37 mouse cellular contexts compared by ENCODE assay signal in the genomic region with DNA sequence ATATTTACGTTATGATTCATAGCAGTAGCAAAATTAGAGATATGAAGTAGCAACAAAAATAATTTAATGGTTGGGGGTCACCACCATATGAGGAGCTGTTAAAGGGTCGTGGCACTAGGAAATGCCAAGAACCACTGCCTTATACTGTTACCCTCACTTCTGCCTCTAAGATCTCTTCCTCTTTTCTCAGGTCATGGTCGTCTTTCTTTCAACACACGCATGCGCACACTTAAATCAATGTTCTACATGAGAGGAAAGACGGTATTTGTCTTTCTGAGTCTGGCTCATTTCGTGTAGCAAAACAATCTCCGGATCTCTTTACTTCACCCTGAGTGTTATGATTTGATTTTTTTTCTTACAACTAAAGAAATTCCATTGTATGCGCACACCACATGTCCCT. TPM values are rescaled to one million over a fixed set of nuclear protein-coding genes. Genes with fewer than 3 reads are reported as not detected.
DNase-seq lines count a peak whose midpoint lies in the region; ATAC-seq and TF ChIP-seq lines count a peak whose summit lies in the region.
"Had no signal": no experiment of that assay in that cellular context is flagged by ENCODE, and none has a peak within 500 bp of the region (broad histone marks: within the 10 kb centered on the region; RNA-seq: fewer than 3 reads in every experiment).

No protein-coding gene starts in this region.

- no peak overlapping the region for H3K27ac ChIP-seq in hindbrain, postnatal 0 days
- H3K27ac ChIP-seq: embryonic facial prominence, embryonic 10.5 days; embryonic facial prominence, embryonic 13.5 days; forebrain, embryonic 10.5 days; forebrain, embryonic 13.5 days; gastrocnemius, adult 2 months; heart, adult 2 months; heart, embryonic 10.5 days; heart, embryonic 13.5 days; hindbrain, embryonic 12.5 days; hindbrain, embryonic 15.5 days had no signal

- ATAC-seq in granulocyte monocyte progenitor cell, adult 5-6 weeks (replicated peaks; ENCODE audit: poor library complexity, severe bottlenecking), result peak; percentile 75
- ATAC-seq in hindbrain, postnatal 0 days, result no peak
- no peak for ATAC-seq in erythroid progenitor cell, adult 5-6 weeks (replicated peaks; ENCODE audit: low FRiP score, poor library complexity, severe bottlenecking)
- ATAC-seq: forebrain, embryonic 13.5 days; forebrain, postnatal 0 days; intestine, embryonic 16.5 days; Patski had no signal

- no peaks in the 10 kb centered on the region for H3K36me3 ChIP-seq in hindbrain, postnatal 0 days (ENCODE audit: insufficient read depth, low read length)
- H3K36me3 ChIP-seq: heart, embryonic 10.5 days; hindbrain, embryonic 12.5 days; hindbrain, embryonic 15.5 days had no signal

- H3K9me3 ChIP-seq in hindbrain, postnatal 0 days (ENCODE audit: low read length), result no peaks in the 10 kb centered on the region
- H3K9me3 ChIP-seq: embryonic facial prominence, embryonic 10.5 days; embryonic facial prominence, embryonic 13.5 days; forebrain, embryonic 10.5 days; forebrain, embryonic 13.5 days; G1E; heart, embryonic 10.5 days; heart, embryonic 13.5 days; hindbrain, embryonic 12.5 days; hindbrain, embryonic 15.5 days had no signal

- peak; percentile 73 for DNase-seq in heart, adult 11 months
- DNase-seq in heart, postnatal 36 days, result no peak
- DNase-seq in B cell, adult 2 months, result peak; percentile 40 to 50
- DNase-seq in hindbrain, postnatal 0 days (ENCODE audit: low spot score), result no peak
- DNase-seq: adrenal gland, adult 2 months; adrenal gland, postnatal 14 days; cerebellum, adult 11 months; cerebellum, adult 2 months; cerebellum, adult 9-11 months; cerebellum, postnatal 25 days; embryo, embryonic 11 days; forebrain, postnatal 0 days; gastrocnemius, adult 2 months; gastrocnemius, postnatal 14 days; heart, adult 2 months; heart, postnatal 14 days had no signal

- no peak overlapping the region for H3K9ac ChIP-seq in hindbrain, postnatal 0 days (replicated peaks; ENCODE audit: low read length)
- H3K9ac ChIP-seq: embryonic facial prominence, embryonic 13.5 days; forebrain, embryonic 13.5 days; forebrain, postnatal 0 days; heart, embryonic 13.5 days; hindbrain, embryonic 12.5 days; hindbrain, embryonic 15.5 days had no signal

- intact Hi-C loops in heart, postnatal 36 days (cut with DNase I), result loop anchor here (2.0 to 5.0 kb wide), 2 partner anchors 163 to 397 kb away; partner anchors contain the start of gene Irgm1

- H3K27me3 ChIP-seq in hindbrain, postnatal 0 days (ENCODE audit: insufficient read depth, low read length), result no peaks in the 10 kb centered on the region
- H3K27me3 ChIP-seq: CH12.LX; embryonic facial prominence, embryonic 13.5 days; forebrain, embryonic 13.5 days; heart, embryonic 13.5 days; hindbrain, embryonic 12.5 days; hindbrain, embryonic 15.5 days; Patski had no signal

- no peak for TF ChIP-seq CTCF in hindbrain, postnatal 0 days (IDR thresholded peaks at IDR 0.05; ENCODE audit: low read depth)

- H3K4me2 ChIP-seq in hindbrain, postnatal 0 days (ENCODE audit: low read depth, low read length), result no peak overlapping the region
- H3K4me2 ChIP-seq: embryonic facial prominence, embryonic 13.5 days; forebrain, embryonic 13.5 days; heart, embryonic 13.5 days; hindbrain, embryonic 12.5 days; hindbrain, embryonic 15.5 days had no signal

- no peaks in the 10 kb centered on the region for H3K4me1 ChIP-seq in hindbrain, postnatal 0 days (ENCODE audit: insufficient read depth, low read length)
- H3K4me1 ChIP-seq: embryonic facial prominence, embryonic 10.5 days; embryonic facial prominence, embryonic 13.5 days; forebrain, embryonic 10.5 days; forebrain, embryonic 13.5 days had no signal

- no peak overlapping the region for H3K4me3 ChIP-seq in hindbrain, postnatal 0 days (ENCODE audit: low read length)
- H3K4me3 ChIP-seq: embryonic facial prominence, embryonic 10.5 days; embryonic facial prominence, embryonic 13.5 days; erythroblast, embryonic 14.5 days; forebrain, embryonic 10.5 days; forebrain, embryonic 13.5 days; gastrocnemius, adult 2 months; heart, adult 2 months; heart, embryonic 10.5 days; heart, embryonic 13.5 days; hindbrain, embryonic 12.5 days; hindbrain, embryonic 15.5 days had no signal

- 95% methylated on average over 9 of the region's 9 CpGs for WGBS in hindbrain, postnatal 0 days

RNA-seq across cellular contexts. Expression of gene Olfr1393, which starts 8.3 kb away (rescaled TPM):
- under 1 TPM in 1 of 2 experiments, not detected in 1; 0.19 TPM for total RNA-seq in heart, postnatal 36 days (2021)
- not detected in 2 replicates for total RNA-seq in granulocyte monocyte progenitor cell, adult 5-6 weeks (2014; fragmentation: Nextera tagmentation)
- total RNA-seq in granulocyte monocyte progenitor cell, adult 5-6 weeks (2017), result not detected in 2 replicates
- 0.86 TPM in 1 of 2 replicates, not detected in the other for total RNA-seq in hindbrain, postnatal 0 days (2014; rRNA removed)
- polyA plus RNA-seq in hindbrain, postnatal 0 days (2015; fragmentation: Nextera tagmentation; extraction: Ambion mirVana), result 0.10 and 0.13 TPM in 2 replicates
- total RNA-seq in erythroid progenitor cell, adult 5-6 weeks (2015; ENCODE audit: low replicate concordance), result not detected in 2 replicates
- not detected in 2 replicates for total RNA-seq in erythroid progenitor cell, adult 5-6 weeks (2017; ENCODE audit: low replicate concordance)
- total RNA-seq: adrenal gland, postnatal 14 days; CH12.LX; gastrocnemius, adult 2 months; hematopoietic stem cell, adult 5-6 weeks had no signal
- polyA plus RNA-seq: adrenal gland, adult 2 months; embryonic facial prominence, embryonic 10.5 days; embryonic facial prominence, embryonic 13.5 days; erythroblast, embryonic 14.5 days; G1E; heart, embryonic 10.5 days; hindbrain, embryonic 12.5 days; hindbrain, embryonic 15.5 days had no signal

RNA-seq across cellular contexts. Expression of gene Olfr1392, which starts 15.3 kb away (rescaled TPM):
- not detected for total RNA-seq in heart, postnatal 36 days (2021)
- not detected in 2 replicates for total RNA-seq in granulocyte monocyte progenitor cell, adult 5-6 weeks (2014; fragmentation: Nextera tagmentation)
- total RNA-seq in granulocyte monocyte progenitor cell, adult 5-6 weeks (2017), result not detected in 2 replicates
- total RNA-seq in hindbrain, postnatal 0 days (2014; rRNA removed), result not detected in 2 replicates
- polyA plus RNA-seq in hindbrain, postnatal 0 days (2015; fragmentation: Nextera tagmentation; extraction: Ambion mirVana), result not detected in 2 replicates
- total RNA-seq in erythroid progenitor cell, adult 5-6 weeks (2015; ENCODE audit: low replicate concordance), result not detected in 2 replicates
- total RNA-seq in erythroid progenitor cell, adult 5-6 weeks (2017; ENCODE audit: low replicate concordance), result not detected in 2 replicates
- total RNA-seq: adrenal gland, adult 2 months; adrenal gland, postnatal 14 days; CH12.LX; gastrocnemius, adult 2 months; gastrocnemius, postnatal 14 days; gastrocnemius, postnatal 4 days; heart, adult 2 months; heart, postnatal 14 days; hematopoietic stem cell, adult 5-6 weeks had no signal
- polyA plus RNA-seq: embryonic facial prominence, embryonic 13.5 days; erythroblast, embryonic 14.5 days; forebrain, embryonic 10.5 days; forebrain, embryonic 13.5 days; G1E; heart, embryonic 10.5 days; heart, embryonic 13.5 days; heart, embryonic 16.5 days; hindbrain, embryonic 12.5 days; hindbrain, embryonic 15.5 days; intestine, embryonic 16.5 days had no signal

RNA-seq across cellular contexts. Expression of gene Mgat1, which starts 25.8 kb away (rescaled TPM):
- 10 to 100 TPM; 64.7 to 66.9 TPM for total RNA-seq in heart, postnatal 36 days (2021)
- 44.1 and 74.5 TPM in 2 replicates for total RNA-seq in granulocyte monocyte progenitor cell, adult 5-6 weeks (2014; fragmentation: Nextera tagmentation)
- 51.6 and 59.4 TPM in 2 replicates for total RNA-seq in granulocyte monocyte progenitor cell, adult 5-6 weeks (2017)
- 87.4 and 109 TPM in 2 replicates for total RNA-seq in hindbrain, postnatal 0 days (2014; rRNA removed)
- 33.6 and 35.3 TPM in 2 replicates for polyA plus RNA-seq in hindbrain, postnatal 0 days (2015; fragmentation: Nextera tagmentation; extraction: Ambion mirVana)
- 12.2 and 15.5 TPM in 2 replicates for total RNA-seq in erythroid progenitor cell, adult 5-6 weeks (2015; ENCODE audit: low replicate concordance)
- total RNA-seq in erythroid progenitor cell, adult 5-6 weeks (2017; ENCODE audit: low replicate concordance), result 21.8 and 26.2 TPM in 2 replicates

RNA-seq across cellular contexts. Expression of gene Olfr10, which starts 34.8 kb away (rescaled TPM):
- total RNA-seq in heart, postnatal 36 days (2021), result not detected
- total RNA-seq in granulocyte monocyte progenitor cell, adult 5-6 weeks (2014; fragmentation: Nextera tagmentation), result not detected in 2 replicates
- not detected in 2 replicates for total RNA-seq in granulocyte monocyte progenitor cell, adult 5-6 weeks (2017)
- not detected in 2 replicates for total RNA-seq in hindbrain, postnatal 0 days (2014; rRNA removed)
- not detected in 2 replicates for polyA plus RNA-seq in hindbrain, postnatal 0 days (2015; fragmentation: Nextera tagmentation; extraction: Ambion mirVana)
- not detected in 2 replicates for total RNA-seq in erythroid progenitor cell, adult 5-6 weeks (2015; ENCODE audit: low replicate concordance)
- not detected in 2 replicates for total RNA-seq in erythroid progenitor cell, adult 5-6 weeks (2017; ENCODE audit: low replicate concordance)
- total RNA-seq: adrenal gland, adult 2 months; adrenal gland, postnatal 14 days; adrenal gland, postnatal 4 days; CH12.LX; gastrocnemius, adult 2 months; gastrocnemius, postnatal 14 days; gastrocnemius, postnatal 4 days; heart, adult 2 months; heart, postnatal 14 days; hematopoietic stem cell, adult 5-6 weeks had no signal
- polyA plus RNA-seq: adrenal gland, adult 2 months; cerebellum, adult 2 months; cortical plate, adult 2 months; embryonic facial prominence, embryonic 10.5 days; embryonic facial prominence, embryonic 13.5 days; erythroblast, embryonic 14.5 days; forebrain, embryonic 10.5 days; forebrain, embryonic 13.5 days; forebrain, postnatal 0 days; frontal cortex, adult 2 months; G1E; heart, adult 2 months; heart, embryonic 10.5 days; heart, embryonic 13.5 days; heart, embryonic 16.5 days; hindbrain, embryonic 12.5 days; hindbrain, embryonic 15.5 days; intestine, embryonic 16.5 days had no signal

RNA-seq across cellular contexts. Expression of gene Olfr1391, which starts 52.8 kb away (rescaled TPM):
- total RNA-seq in heart, postnatal 36 days (2021), result not detected
- total RNA-seq in granulocyte monocyte progenitor cell, adult 5-6 weeks (2014; fragmentation: Nextera tagmentation), result not detected in 2 replicates
- not detected in 2 replicates for total RNA-seq in granulocyte monocyte progenitor cell, adult 5-6 weeks (2017)
- total RNA-seq in hindbrain, postnatal 0 days (2014; rRNA removed), result not detected in 2 replicates
- not detected in 2 replicates for polyA plus RNA-seq in hindbrain, postnatal 0 days (2015; fragmentation: Nextera tagmentation; extraction: Ambion mirVana)
- not detected in 2 replicates for total RNA-seq in erythroid progenitor cell, adult 5-6 weeks (2015; ENCODE audit: low replicate concordance)
- total RNA-seq in erythroid progenitor cell, adult 5-6 weeks (2017; ENCODE audit: low replicate concordance), result not detected in 2 replicates
- total RNA-seq: adrenal gland, adult 2 months; adrenal gland, postnatal 14 days; adrenal gland, postnatal 4 days; CH12.LX; forebrain, postnatal 0 days; gastrocnemius, adult 2 months; gastrocnemius, postnatal 14 days; gastrocnemius, postnatal 4 days; heart, adult 2 months; heart, postnatal 14 days; hematopoietic stem cell, adult 5-6 weeks had no signal
- polyA plus RNA-seq: adrenal gland, adult 2 months; cerebellum, adult 2 months; cortical plate, adult 2 months; embryonic facial prominence, embryonic 10.5 days; embryonic facial prominence, embryonic 13.5 days; erythroblast, embryonic 14.5 days; forebrain, embryonic 10.5 days; forebrain, embryonic 13.5 days; forebrain, postnatal 0 days; frontal cortex, adult 2 months; G1E; heart, adult 2 months; heart, embryonic 10.5 days; heart, embryonic 13.5 days; heart, embryonic 16.5 days; hindbrain, embryonic 12.5 days; hindbrain, embryonic 15.5 days; intestine, embryonic 16.5 days; Patski had no signal

Comparison
In these comparisons a context has a peak if more than half of its experiments do, and no peak if none do; other contexts are left out.
1. DNase-seq: peak in heart, adult 11 months (single experiment) and B cell, adult 2 months (2 of 2); none in heart, postnatal 36 days (0 of 2) and hindbrain, postnatal 0 days (single experiment).